Mouse (Mus musculus) gastrocnemius, postnatal 36 days (tissue): ENCODE data around the gene Gamt. TPM values are rescaled to one million over a fixed set of nuclear protein-coding genes. Genes with fewer than 3 reads are reported as not detected.
A peak's percentile ranks its signal among the peaks of the same experiment; 100 is the strongest.
"Not testable (repeated sequence)": the region's sequence is repeated elsewhere in the genome, so short reads cannot be mapped to it uniquely, and the experiment has no call there.

Source experiments
- DNase-seq, 2 experiments: peaks; one replicate each; pipeline ENCODE4 v3.0.0; 2022
- intact Hi-C: fragments of 180-260 bp; cut with DNase I; formaldehyde crosslinking; loops from one replicate; pipeline ENCODE4 v1.15.1; 2025
- total RNA-seq, 2 experiments: library from RNA; stranded (reverse); gene quantifications; 2 replicates each; pipeline ENCODE4 v1.2.3; 2021

Gene Gamt
- total RNA-seq, 2 experiments from 2014 or later: 35.1 to 59.8 TPM

GRCm38 (mm10) chr10:80259861-80260641 is 761 bp downstream of the Gamt start:
- DNase-seq: peak; percentile 45 to 55
- intact Hi-C loops: no loop called here

DNA sequence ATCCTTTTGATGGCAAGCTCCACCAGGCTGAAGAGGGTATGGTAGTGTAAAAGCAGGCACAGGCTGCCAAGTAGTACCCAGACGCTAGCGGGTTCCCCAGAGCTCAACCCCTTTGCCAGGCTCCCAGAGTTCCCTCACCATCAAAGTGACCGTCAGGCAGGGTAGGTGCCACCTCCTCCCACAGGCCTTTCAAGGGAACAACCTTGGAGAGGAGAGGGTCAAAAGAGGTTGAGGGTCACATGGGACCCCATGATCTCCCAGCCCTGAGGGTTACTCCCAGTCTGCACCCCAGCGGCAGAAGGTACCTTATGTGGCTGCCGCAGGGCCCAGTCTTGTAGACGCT is 1.4 kb downstream of the Gamt start:
- no peak for DNase-seq
- intact Hi-C loops: no loop called here

DNA sequence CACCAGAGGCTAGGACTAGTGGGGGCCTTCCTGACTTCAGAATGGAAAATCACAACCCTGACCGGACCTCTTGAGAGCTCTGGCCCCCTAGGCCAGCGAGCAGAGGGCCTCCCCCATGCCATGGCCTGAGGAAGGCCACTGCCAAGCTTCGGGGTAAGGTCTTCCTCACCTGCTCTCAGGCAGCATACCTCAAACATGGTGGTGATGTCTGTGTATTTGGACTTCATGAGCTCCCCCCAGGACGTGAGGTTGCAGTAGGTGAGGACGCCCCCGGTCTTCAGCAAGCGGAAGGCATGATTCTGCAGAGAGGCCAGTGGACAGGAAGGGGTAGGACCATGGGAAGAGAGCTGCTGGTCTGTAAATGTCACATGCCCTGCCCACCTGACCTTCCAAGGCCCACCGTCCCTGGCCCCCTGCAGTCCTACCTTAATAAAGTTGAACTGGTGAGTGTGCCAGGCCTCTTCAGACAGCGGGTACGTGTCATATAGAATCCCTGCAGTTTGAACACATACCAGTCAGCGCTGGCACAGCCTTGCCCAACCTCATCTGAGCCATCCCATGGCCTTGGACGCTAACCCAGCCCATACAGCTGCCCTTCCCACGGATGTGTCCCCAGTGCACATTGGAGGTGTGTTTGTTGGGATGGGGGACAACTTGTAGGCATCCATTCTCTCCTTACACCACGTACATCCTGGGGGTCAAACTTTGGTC is 1.9 kb downstream of the Gamt start:
- intact Hi-C loops: no loop called here
- DNase-seq: no peak

DNA sequence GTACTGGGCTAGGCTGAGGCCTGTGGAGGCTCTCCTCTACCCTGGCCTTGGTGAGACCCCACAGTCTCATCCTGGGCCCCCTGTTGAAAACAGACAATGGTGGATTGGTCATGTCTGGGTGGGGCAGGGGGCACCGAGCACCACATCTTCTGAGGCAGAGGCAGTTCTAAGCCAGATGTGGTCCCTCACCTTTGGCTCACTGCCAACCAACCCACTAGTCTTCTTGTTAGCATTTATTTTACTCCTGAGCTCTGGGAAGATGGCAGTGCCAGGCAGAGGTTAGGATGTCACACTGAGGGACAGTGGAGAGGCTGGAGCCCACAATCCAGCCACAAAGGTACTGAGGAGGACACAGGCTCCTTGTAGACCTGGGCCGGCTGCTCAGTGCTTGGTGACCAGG is 2.9 kb downstream of the Gamt start:
- intact Hi-C loops: no loop called here
- no peak for DNase-seq

GRCm38 (mm10) chr10:80255881-80256535 is 4.8 kb downstream of the Gamt start:
- DNase-seq: no peak
- intact Hi-C loops: no loop called here

DNA sequence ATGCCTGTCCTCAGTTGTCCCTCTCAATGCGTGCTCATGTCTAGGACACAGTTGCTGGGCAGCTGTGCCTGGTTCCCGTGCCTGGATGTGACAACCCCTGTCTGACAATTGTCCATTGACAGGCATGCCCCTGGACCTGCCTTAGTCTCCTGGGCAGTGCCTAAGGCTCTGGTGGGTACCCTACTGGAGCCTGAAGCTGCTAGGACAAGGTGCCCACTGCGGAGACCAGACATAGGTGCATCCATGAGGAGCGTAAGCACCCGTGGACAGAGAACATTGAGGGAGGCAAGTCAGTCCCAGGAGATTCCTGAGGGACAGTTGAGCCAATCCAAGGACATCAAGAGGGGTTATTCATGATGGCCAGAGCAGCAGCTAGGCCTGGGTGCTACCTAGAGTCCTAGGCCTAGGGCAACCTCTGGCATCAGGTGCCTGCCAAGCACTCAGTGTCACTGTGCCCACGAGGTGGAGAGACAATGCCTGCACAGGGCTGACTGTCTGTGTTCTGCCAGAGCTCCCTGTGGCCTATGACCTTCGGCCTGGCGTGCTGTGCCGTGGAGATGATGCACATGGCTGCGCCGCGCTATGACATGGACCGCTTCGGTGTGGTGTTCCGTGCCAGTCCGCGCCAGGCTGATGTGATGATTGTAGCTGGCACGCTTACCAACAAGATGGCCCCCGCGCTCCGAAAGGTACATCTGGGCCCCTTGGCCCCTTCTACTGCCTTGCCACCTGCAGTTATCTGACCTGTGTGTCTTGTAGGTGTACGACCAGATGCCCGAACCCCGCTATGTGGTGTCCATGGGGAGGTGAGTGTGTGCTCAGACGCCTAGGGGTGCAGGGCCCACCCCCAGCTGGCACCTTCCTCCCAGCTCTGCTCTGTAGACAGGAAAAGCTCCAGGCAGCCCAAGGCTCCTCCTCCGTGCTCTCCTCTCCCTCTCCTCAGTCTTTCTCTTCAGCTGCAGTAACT is 6.2 kb downstream of the Gamt start:
- no peak for DNase-seq
- intact Hi-C loops: no loop called here

DNA sequence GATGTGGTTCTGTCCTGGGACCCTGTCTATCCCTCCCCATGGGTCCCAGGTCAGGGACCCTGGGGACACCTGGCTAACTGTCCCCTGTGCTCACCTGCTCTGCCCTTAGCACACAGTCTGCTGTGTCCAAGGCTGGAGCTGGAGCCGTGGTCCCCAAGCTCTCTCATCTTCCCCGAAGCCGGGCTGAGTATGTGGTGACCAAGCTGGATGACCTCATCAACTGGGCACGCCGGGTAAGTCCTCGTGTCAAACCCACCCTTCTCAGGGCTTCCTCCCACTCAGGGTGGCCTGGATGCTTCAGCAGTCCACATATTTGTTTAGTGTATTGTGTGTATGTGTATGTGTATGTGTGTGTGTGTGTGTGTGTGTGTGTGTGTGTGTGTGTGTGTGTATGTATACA is 7.3 kb downstream of the Gamt start:
- intact Hi-C loops: no loop called here
- no peak for DNase-seq

GRCm38 (mm10) chr10:80252493-80253274 is 8.1 kb downstream of the Gamt start:
- intact Hi-C loops: no loop called here

GRCm38 (mm10) chr10:80252011-80252410 is 8.8 kb downstream of the Gamt start:
- no peak for DNase-seq
- intact Hi-C loops: no loop called here

More at GRCm38 (mm10) chr10:80252493-80253274, 8.1 kb downstream of the Gamt start:
- no peak for DNase-seq

DNA sequence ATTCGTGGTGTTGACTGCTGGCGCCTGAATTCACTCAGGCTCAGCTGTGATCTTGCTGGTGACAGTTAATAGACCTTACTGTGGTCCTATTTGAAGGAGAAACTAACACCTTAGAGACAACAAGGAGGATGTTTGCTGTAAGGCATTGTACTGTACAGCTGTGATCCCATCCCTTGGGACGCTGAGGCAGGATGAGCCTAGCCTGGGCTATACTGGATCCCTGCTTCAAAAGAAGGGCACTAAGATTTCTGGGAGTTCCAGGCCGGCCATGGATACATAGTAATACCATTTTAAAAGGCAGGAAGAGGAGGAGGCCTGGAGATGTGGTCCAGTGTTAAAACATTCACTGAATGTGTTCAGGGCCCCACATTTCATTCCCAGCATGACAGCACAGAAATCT is 10.2 kb downstream of the Gamt start:
- DNase-seq: no peak
- intact Hi-C loops: no loop called here

DNA sequence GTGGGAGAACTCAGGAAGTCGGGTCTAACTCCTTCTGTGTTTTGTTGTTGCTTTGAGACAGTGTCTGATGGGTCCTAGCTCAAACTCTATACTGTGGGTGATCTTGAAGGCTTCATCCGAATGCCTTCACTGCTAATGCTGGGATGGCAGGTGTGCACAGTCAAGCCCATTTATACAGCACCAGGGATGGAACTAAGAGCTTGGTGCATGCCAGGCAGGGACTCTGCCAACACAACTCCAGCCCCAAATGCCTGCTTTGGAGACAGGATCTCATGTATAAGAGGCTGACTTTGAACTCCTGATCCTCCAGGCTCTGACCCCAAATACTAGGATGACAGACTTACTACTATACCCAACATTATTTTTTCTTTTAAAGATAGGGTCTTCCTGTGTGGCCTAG is 10.8 kb downstream of the Gamt start:
- intact Hi-C loops: no loop called here
- DNase-seq: no peak

DNA sequence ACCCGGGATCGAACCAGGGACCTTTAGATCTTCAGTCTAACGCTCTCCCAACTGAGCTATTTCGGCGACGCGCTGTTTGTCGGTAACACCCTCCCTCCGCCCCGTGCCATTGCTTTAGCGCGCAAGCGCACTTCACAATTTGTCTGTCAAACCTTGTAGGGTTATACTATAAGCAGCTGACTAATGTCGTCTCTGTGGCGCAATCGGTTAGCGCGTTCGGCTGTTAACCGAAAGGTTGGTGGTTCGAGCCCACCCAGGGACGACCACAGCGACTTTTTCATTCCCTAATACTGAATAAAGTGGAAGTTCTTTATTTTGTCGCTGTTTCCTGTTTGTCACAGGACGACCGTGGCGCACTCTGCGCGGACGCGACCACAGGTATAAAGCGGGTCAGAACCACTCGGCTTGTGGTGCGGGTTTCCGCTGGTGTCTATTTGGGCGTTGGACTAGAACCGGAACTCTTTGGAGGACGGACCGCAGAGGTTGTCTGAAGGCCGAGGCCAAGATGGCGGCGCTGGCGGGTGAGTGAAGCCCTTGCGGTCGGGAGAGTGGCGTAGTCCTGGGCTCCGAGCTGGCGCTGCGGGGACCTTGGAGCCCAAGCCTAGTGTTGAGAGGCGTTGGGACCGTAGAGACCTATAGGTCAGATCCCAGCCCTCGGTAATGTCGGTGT is 11.7 kb downstream of the Gamt start, which contains the start of gene Ndufs7:
Gene Ndufs7, plus strand, starts transcription at position 151 of the 670 bp plus-strand sequence.
- intact Hi-C loops: no loop called here
- DNase-seq: peak; percentile 87 to 95

GRCm38 (mm10) chr10:80248437-80248836 is 12.4 kb downstream of the Gamt start:
- intact Hi-C loops, DNase-seq: not testable (repeated sequence)

DNA sequence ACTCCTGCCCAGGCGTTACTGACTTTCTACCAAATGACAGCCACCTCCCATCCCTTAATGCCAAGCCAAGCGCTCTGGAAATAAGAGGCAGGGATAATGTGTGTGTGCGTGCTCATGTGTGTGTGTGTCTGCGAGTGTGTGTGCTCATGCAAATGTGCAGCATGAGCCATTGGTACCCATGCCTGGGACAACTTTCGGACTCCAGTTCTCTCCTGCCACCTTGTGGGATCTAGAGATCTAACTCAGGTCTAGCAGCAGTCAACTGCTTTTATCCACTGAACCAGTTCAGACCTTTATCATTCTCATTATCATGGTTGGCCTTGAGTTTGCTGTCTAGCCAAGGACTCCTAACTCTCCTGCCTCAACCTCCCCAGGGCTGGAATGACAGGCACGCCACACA is 13.0 kb downstream of the Gamt start:
- intact Hi-C loops: no loop called here
- DNase-seq: no peak

GRCm38 (mm10) chr10:80245600-80245999 is 15.2 kb downstream of the Gamt start:
- intact Hi-C loops: loop anchor here (1.0 kb wide), 2 partner anchors 46 to 70 kb away; no protein-coding TSS in a partner anchor
- peak; percentile 46 to 76 for DNase-seq

GRCm38 (mm10) chr10:80244791-80245399 is 15.9 kb downstream of the Gamt start:
- no peak for DNase-seq
- intact Hi-C loops: loop anchor here (1.0 kb wide), 2 partner anchors 46 to 70 kb away; no protein-coding TSS in a partner anchor

GRCm38 (mm10) chr10:80242607-80243006 is 18.2 kb downstream of the Gamt start:
- intact Hi-C loops: no loop called here
- DNase-seq: no peak

DNA sequence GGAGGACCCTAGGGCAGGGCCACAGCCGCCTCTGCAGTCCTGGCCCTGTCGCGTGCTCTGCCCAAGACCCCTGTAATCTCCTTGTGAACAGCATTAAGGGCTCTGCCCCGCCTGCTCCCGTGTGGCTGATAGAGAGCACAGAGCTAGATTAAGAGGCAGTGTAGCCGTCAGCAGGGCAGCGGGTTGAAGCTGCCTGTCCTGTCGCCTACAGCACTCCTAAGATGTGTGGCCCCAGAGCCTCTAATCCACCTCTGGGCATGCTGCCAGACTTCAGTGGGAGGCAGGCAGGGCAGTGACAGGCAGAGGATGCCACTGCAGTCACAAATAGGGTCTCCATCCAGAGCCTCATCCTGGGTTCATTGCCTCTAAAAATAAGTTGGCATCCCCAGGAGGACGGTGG is 18.7 kb downstream of the Gamt start:
- no peak for DNase-seq
- intact Hi-C loops: no loop called here
